Mouse (Mus musculus): Measurements from ENCODE around the gene Pcif1. TPM values are rescaled to one million over a fixed set of nuclear protein-coding genes. Genes with fewer than 3 reads are reported as not detected.

Pcif1 gene
- polyA plus RNA-seq, 1 experiment = 37.2 TPM

DNA sequence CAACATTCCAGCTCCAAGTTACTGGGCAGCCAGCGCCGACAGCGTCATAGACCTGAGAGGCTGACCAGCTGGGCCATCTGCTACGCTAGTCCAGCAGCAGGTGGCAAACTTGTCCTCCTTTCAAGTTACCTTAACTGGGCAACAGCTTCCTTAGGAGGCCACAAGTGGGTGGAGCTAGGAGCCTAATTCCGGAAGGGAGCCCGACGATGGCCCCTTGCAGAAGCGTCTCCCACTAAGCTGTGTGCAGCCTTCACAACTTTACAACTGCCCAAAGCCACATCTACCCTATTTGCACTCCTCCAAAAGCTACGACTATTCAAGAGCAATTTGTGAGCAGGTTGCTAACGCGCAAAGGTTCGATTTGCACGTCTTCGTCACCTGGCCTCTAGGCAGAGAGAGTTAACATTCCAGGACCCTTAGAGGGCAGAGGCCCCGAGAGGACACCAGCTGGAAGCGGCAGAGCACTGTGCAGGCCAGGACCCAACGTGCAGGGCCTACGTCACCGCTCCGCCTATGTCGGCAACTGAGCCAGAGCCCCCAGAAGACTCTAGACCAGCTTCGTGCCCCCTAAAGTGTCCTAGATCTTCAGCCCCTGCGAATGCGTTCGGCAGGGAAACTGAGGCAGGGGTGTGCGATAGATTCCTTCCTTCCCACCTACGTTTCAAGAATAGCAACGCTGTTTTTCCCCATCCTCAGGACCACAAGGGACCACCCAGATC, 436 bp upstream of the Pcif1 start:
- no peaks in the 10 kb centered on the region for H3K27me3 ChIP-seq (replicated peaks; ENCODE audit: control insufficient read depth, insufficient read depth, low read length)
- TF ChIP-seq POLR2A (IDR thresholded peaks at IDR 0.05; ENCODE audit: low read depth, low read length) (no peak), CTCF (conservative IDR thresholded peaks at IDR 0.05; ENCODE audit: insufficient read depth, insufficient read length, low read depth, low read length) (peak; percentile 52)
- H3K4me1 ChIP-seq (ENCODE audit: control insufficient read depth, insufficient read depth, low read length) = peaks cover 15% of the 10 kb centered on the region; the same call in 1 of the 2 replicates
- H3K36me3 ChIP-seq (ENCODE audit: control insufficient read depth, insufficient read depth, low read length) = no peaks in the 10 kb centered on the region
- WGBS = 1% methylated on average over 28 of the region's 28 CpGs
- peak overlapping the region; percentile 95 for H3K27ac ChIP-seq (ENCODE audit: insufficient read depth, low read depth, low read length)
- peak; percentile 91 for DNase-seq
- peak overlapping the region; percentile 85 for H3K4me3 ChIP-seq (ENCODE audit: insufficient read depth, low read depth, low read length)

DNA sequence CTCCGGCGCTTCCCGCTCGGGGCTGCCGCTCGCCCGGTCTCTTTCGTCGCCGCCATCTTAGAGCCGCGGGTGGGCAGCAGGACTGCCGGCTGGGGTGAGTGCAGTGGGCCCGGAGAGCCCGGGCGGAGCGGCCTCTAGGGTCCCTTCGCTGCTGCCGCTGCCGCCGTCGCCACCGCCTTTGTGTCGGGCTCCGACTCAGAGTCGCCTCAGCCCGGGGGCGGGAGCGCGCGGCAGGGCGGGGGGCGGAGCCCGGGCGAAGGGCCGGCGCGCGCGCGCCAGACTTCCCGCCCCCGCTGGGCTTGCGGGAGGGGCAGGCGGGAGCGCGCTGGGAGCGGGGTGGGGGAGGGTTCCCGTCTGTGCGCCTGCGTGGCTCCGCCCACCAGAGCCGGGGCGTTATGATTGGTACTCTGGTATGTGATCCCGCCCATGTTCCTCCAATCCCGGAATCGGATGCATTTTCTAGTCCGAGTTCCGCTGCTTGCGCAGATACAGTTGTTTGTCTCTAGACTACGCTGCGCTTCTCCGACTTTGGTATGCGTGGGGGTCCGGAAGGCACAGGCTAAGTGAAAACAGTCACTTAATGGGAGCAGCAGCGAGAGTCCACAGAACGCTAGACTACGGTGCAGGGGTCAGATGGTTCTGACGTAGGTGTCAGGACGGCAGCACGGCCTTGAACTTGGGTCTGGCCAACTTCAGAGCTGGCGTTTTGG, 619 bp downstream of the Pcif1 start:
- Histone ChIP-seq H3K27me3 (replicated peaks; ENCODE audit: control insufficient read depth, insufficient read depth, low read length) (no peaks in the 10 kb centered on the region), H3K4me3 (ENCODE audit: insufficient read depth, low read depth, low read length) (peak overlapping the region; percentile 85), H3K4me1 (ENCODE audit: control insufficient read depth, insufficient read depth, low read length) (peaks cover 15% of the 10 kb centered on the region; the same call in 1 of the 2 replicates), H3K36me3 (ENCODE audit: control insufficient read depth, insufficient read depth, low read length) (no peaks in the 10 kb centered on the region), H3K27ac (ENCODE audit: insufficient read depth, low read depth, low read length) (peak overlapping the region; percentile 99)
- under 1% methylated on average over 67 of the region's 72 CpGs for WGBS
- TF ChIP-seq POLR2A (IDR thresholded peaks at IDR 0.05; ENCODE audit: low read depth, low read length) (peak; percentile 95), CTCF (conservative IDR thresholded peaks at IDR 0.05; ENCODE audit: insufficient read depth, insufficient read length, low read depth, low read length) (no peak)
- DNase-seq = peak; percentile 97

DNA sequence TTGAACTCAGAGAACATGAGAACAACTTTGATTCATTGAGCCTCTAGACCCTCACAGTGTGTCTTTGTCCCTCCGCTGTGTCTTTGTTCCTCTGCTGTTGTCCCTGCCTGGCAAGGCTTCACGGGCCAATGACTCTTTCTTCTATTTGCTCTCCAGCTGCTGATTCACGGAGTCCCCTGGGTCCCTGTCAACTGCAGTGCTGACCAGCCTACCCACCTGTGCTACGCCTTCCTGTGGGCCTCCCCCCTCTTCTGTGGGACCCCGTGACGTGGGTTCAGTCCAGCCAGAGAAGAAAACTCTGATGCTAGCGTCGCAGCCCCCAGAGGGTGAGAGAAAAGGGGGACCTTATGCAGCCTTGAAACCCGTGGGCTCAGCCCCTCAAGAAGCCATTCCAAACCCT, 3.5 kb downstream of the Pcif1 start:
- DNase-seq = no peak
- no peak for TF ChIP-seq CTCF (conservative IDR thresholded peaks at IDR 0.05; ENCODE audit: insufficient read depth, insufficient read length, low read depth, low read length)
- TF ChIP-seq POLR2A (IDR thresholded peaks at IDR 0.05; ENCODE audit: low read depth, low read length) = no peak
- Histone ChIP-seq H3K27ac (ENCODE audit: insufficient read depth, low read depth, low read length) (no peak overlapping the region), H3K27me3 (replicated peaks; ENCODE audit: control insufficient read depth, insufficient read depth, low read length) (no peaks in the 10 kb centered on the region), H3K4me3 (ENCODE audit: insufficient read depth, low read depth, low read length) (no peak overlapping the region), H3K4me1 (ENCODE audit: control insufficient read depth, insufficient read depth, low read length) (peaks cover 12% of the 10 kb centered on the region; the same call in 1 of the 2 replicates), H3K36me3 (ENCODE audit: control insufficient read depth, insufficient read depth, low read length) (peaks cover 2% of the 10 kb centered on the region; the same call in 1 of the 2 replicates)
- WGBS = 67% methylated on average over 9 of the region's 9 CpGs

DNA sequence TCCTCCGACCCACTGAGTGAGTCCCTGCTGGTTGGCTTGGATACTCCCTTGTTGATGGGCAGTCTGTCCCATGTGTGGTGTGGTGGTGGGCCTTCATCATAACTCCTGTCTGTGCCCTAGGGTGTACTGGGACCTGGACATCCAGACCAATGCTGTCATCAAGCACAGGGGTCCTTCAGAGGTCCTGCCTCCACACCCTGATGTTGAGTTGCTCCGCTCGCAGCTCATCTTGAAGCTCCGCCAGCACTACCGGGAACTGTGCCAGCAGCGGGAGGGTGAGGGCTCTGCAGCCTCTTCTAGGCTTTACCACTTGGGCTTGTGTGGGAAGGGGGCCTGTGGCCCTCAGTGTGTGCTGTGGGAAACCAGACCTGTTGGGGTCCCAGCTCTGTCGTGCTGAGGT, 6.7 kb downstream of the Pcif1 start:
- H3K4me3 ChIP-seq (ENCODE audit: insufficient read depth, low read depth, low read length) = no peak overlapping the region
- H3K4me1 ChIP-seq (ENCODE audit: control insufficient read depth, insufficient read depth, low read length) = peaks cover 4% of the 10 kb centered on the region; the same call in 1 of the 2 replicates
- peaks cover 7% of the 10 kb centered on the region; the same call in 1 of the 2 replicates for H3K36me3 ChIP-seq (ENCODE audit: control insufficient read depth, insufficient read depth, low read length)
- TF ChIP-seq CTCF (conservative IDR thresholded peaks at IDR 0.05; ENCODE audit: insufficient read depth, insufficient read length, low read depth, low read length) (no peak), POLR2A (IDR thresholded peaks at IDR 0.05; ENCODE audit: low read depth, low read length) (no peak)
- peak; percentile 67 for DNase-seq
- H3K27ac ChIP-seq (ENCODE audit: insufficient read depth, low read depth, low read length) = no peak overlapping the region
- H3K27me3 ChIP-seq (replicated peaks; ENCODE audit: control insufficient read depth, insufficient read depth, low read length) = no peaks in the 10 kb centered on the region
- WGBS = 37% methylated on average over 7 of the region's 7 CpGs

DNA sequence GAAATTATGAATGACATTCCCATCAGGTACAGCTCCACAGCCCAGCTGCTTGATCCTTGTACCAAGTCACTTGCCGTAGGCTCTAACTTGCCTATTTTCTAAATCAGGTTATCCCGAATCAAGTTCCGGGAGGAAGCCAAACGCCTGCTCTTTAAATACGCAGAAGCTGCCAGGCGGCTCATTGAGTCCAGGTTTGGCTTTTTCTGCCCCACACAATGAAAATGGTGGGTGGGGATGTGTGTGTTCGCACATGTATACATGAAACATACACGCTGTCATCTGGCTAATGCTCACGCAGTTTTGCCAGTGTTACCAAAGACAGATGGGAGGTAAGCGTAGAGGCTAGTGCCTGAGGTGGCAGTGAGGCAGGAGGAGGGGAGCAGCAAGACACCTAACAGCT, 7.5 kb downstream of the Pcif1 start:
- Histone ChIP-seq H3K27ac (ENCODE audit: insufficient read depth, low read depth, low read length) (no peak overlapping the region), H3K36me3 (ENCODE audit: control insufficient read depth, insufficient read depth, low read length) (peaks cover 7% of the 10 kb centered on the region), H3K4me1 (ENCODE audit: control insufficient read depth, insufficient read depth, low read length) (no peaks in the 10 kb centered on the region), H3K27me3 (replicated peaks; ENCODE audit: control insufficient read depth, insufficient read depth, low read length) (no peaks in the 10 kb centered on the region), H3K4me3 (ENCODE audit: insufficient read depth, low read depth, low read length) (no peak overlapping the region)
- WGBS = 95% methylated on average over 10 of the region's 10 CpGs
- no peak for DNase-seq
- no peak for TF ChIP-seq CTCF (conservative IDR thresholded peaks at IDR 0.05; ENCODE audit: insufficient read depth, insufficient read length, low read depth, low read length)
- no peak for TF ChIP-seq POLR2A (IDR thresholded peaks at IDR 0.05; ENCODE audit: low read depth, low read length)

DNA sequence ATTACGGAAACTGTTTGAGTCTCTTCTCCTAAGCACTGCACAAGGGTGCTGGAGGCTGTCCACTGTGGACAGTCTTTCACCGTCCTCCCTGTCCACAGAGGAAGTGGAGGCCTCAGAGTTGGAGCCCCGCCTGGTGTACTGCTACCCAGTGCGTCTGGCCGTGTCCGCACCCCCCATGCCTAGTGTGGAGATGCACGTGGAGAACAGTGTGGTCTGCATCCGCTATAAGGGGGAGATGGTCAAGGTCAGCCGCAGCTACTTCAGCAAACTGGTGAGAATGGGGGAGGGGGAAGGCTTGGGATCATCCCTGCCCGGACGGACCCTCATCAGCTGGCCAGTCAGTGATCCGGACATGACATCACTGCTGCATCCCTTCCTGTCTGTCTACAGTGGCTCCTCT, 9.9 kb downstream of the Pcif1 start:
- 67% methylated on average over 12 of the region's 12 CpGs for WGBS
- H3K27ac ChIP-seq (ENCODE audit: insufficient read depth, low read depth, low read length) = no peak overlapping the region
- H3K4me1 ChIP-seq (ENCODE audit: control insufficient read depth, insufficient read depth, low read length) = no peaks in the 10 kb centered on the region
- no peak overlapping the region for H3K4me3 ChIP-seq (ENCODE audit: insufficient read depth, low read depth, low read length)
- H3K36me3 ChIP-seq (ENCODE audit: control insufficient read depth, insufficient read depth, low read length) = peaks cover 9% of the 10 kb centered on the region
- TF ChIP-seq CTCF (conservative IDR thresholded peaks at IDR 0.05; ENCODE audit: insufficient read depth, insufficient read length, low read depth, low read length) (no peak), POLR2A (IDR thresholded peaks at IDR 0.05; ENCODE audit: low read depth, low read length) (no peak)
- no peak for DNase-seq
- no peaks in the 10 kb centered on the region for H3K27me3 ChIP-seq (replicated peaks; ENCODE audit: control insufficient read depth, insufficient read depth, low read length)

DNA sequence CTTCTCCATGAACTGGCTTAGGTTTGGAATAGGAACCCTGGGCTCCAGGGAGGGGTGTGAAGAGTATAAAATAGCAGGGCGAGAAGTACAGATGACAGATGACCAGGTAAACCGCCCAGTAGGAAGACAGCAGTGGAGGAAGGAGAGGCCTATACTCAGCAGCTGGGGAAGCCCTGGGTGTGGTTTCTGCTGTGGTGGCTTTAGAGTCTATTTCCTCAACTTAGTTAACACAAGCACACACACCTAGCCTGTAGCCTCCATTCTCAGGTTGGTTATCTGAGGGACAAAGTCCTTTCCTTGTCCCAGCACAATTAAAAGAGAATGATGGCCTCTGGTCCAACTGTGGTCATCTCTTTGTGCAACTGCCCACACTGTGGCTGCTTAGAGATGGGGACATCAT, 10.9 kb downstream of the Pcif1 start:
- H3K27me3 ChIP-seq (replicated peaks; ENCODE audit: control insufficient read depth, insufficient read depth, low read length) = no peaks in the 10 kb centered on the region
- H3K4me3 ChIP-seq (ENCODE audit: insufficient read depth, low read depth, low read length) = no peak overlapping the region
- no peak for DNase-seq
- H3K36me3 ChIP-seq (ENCODE audit: control insufficient read depth, insufficient read depth, low read length) = peaks cover 9% of the 10 kb centered on the region
- H3K4me1 ChIP-seq (ENCODE audit: control insufficient read depth, insufficient read depth, low read length) = no peaks in the 10 kb centered on the region
- no peak for TF ChIP-seq POLR2A (IDR thresholded peaks at IDR 0.05; ENCODE audit: low read depth, low read length)
- no peak for TF ChIP-seq CTCF (conservative IDR thresholded peaks at IDR 0.05; ENCODE audit: insufficient read depth, insufficient read length, low read depth, low read length)
- whole genome bisulfite sequencing = 79% methylated on average over 2 of the region's 2 CpGs
- H3K27ac ChIP-seq (ENCODE audit: insufficient read depth, low read depth, low read length) = no peak overlapping the region

Data from kidney, adult 2 months (tissue).